Mouse (Mus musculus) liver, embryonic 14.5 days (tissue): ENCODE results near the gene Vav3. TPM values are rescaled to one million over a fixed set of nuclear protein-coding genes. Genes with fewer than 3 reads are reported as not detected.

Source experiments
- ATAC-seq: fragments of 200-750 bp; cut with Nextera tagmentation; 2 replicates; pipeline ENCODE4 v1.8.0; 2017; ENCODE audit warnings: moderate number of reproducible peaks, mild to moderate bottlenecking, moderate library complexity; ENCODE audit not compliant: insufficient read depth
- DNase-seq, 3 experiments: peaks; one replicate each; pipeline ENCODE4 v3.0.0-alpha.2; 2012 to 2013; ENCODE audit warnings: low read depth in 3 of 3, low spot score in 3 of 3
- H3K27ac ChIP-seq: fragments of 300-500 bp; sonication (generic); 2 replicates; pipeline ENCODE4 v1.5.1; 2014; ENCODE audit warnings: moderate library complexity, mild to moderate bottlenecking, control low read depth, inconsistent platforms
- H3K27me3 ChIP-seq: fragments of 300-500 bp; sonication (generic); 2 replicates; pipeline ENCODE4 v1.6.1; 2014; ENCODE audit warnings: mild to moderate bottlenecking, low read length, moderate library complexity; ENCODE audit not compliant: control insufficient read depth, insufficient read depth
- H3K36me3 ChIP-seq: fragments of 300-500 bp; sonication (generic); replicated peaks from 2 replicates; pipeline ENCODE4 v1.6.1; 2014; ENCODE audit warnings: low read depth; ENCODE audit not compliant: control insufficient read depth, insufficient read depth
- H3K4me1 ChIP-seq, 2 experiments: fragments of 200-500 bp in 1 of 2; fragments of 300-500 bp in 1 of 2; sonication (generic) in 1 of 2; replicated peaks; 2 replicates each; pipeline ENCODE4 v1.6.1; 2012 to 2014; ENCODE audit warnings: antibody characterized with exemption in 1 of 2, inconsistent platforms in 1 of 2, low read length in 1 of 2; ENCODE audit not compliant: control insufficient read depth in 2 of 2, insufficient read depth in 2 of 2
- H3K4me2 ChIP-seq: fragments of 300-500 bp; sonication (generic); 2 replicates; pipeline ENCODE4 v1.6.1; 2014; ENCODE audit warnings: low read depth, mild to moderate bottlenecking, control low read depth, moderate library complexity
- H3K4me3 ChIP-seq, 2 experiments: fragments of 200-500 bp in 1 of 2; fragments of 300-500 bp in 1 of 2; sonication (generic) in 1 of 2; 2 replicates each; pipeline ENCODE4 v1.5.1; 2012 to 2014; ENCODE audit warnings: low read depth in 2 of 2, low read length in 2 of 2, mild to moderate bottlenecking in 2 of 2, control low read depth in 1 of 2, inconsistent platforms in 1 of 2, moderate library complexity in 1 of 2; ENCODE audit not compliant: insufficient read depth in 1 of 2
- H3K9ac ChIP-seq: fragments of 300-500 bp; sonication (generic); replicated peaks from 2 replicates; pipeline ENCODE4 v1.6.1; 2014; ENCODE audit warnings: mild to moderate bottlenecking, control low read depth, moderate library complexity
- H3K9me3 ChIP-seq: fragments of 300-500 bp; sonication (generic); 2 replicates; pipeline ENCODE4 v1.6.1; 2016; ENCODE audit warnings: low read length, mixed read lengths; ENCODE audit not compliant: control insufficient read depth
- CTCF ChIP-seq: IDR thresholded peaks from 2 replicates; pipeline ENCODE4 v1.5.1; 2016; ENCODE audit warnings: antibody characterized with exemption, low read depth, control low read depth
- EP300 ChIP-seq: IDR thresholded peaks from 2 replicates; pipeline ENCODE4 v1.6.1; 2016; ENCODE audit warnings: antibody characterized with exemption, low read depth
- WGBS: fragments of 180-500 bp; shearing (Covaris S2); extraction: QIAGEN DNeasy Blood & Tissue Kit; methylation state at CpG from one replicate; pipeline ENCODE4 v1.1.7; 2014; ENCODE audit not compliant: insufficient replicate concordance; 5-methylcytosine and 5-hydroxymethylcytosine counted together
- polyA plus RNA-seq, 2 experiments: library from polyadenylated mRNA; depleted of rRNA in 1 of 2; stranded (reverse) in 1 of 2; unstranded in 1 of 2; fragments of >200 nt; fragmentation: Nextera tagmentation in 1 of 2; extraction: Ambion mirVana in 1 of 2; gene quantifications; 2 replicates each; pipeline versions ENCODE4 v1.2.1 to v1.2.3; 2012 to 2014

Gene Vav3
- polyA plus RNA-seq, 2 experiments: 1.2 to 2.8 TPM

DNA sequence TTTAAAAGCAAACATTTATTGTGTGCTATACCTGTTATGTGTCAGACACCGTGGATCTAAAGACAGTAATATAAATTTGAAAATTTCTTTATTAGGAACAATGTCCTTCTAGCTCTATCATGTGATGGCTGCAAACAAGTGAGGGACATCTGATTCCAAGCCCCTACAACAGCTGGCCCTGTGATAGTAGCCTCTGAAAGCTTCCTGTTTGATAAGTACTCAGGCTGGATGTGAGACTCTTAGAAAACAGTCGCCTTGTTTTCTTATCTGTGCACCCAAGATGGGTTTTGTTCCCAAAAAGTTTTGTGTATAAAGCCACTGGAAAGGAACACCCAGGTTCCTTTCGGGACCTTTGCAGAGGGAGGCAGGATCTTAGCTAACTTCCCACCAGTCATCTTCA is 32.0 kb upstream of the Vav3 start:
- no peak for TF ChIP-seq EP300
- TF ChIP-seq CTCF: no peak
- Histone ChIP-seq H3K4me3 (no peak overlapping the region), H3K9ac (no peak overlapping the region), H3K36me3 (no peaks in the 10 kb centered on the region), H3K4me1 (0 out of 4 replicates have a peak, but pooled peaks cover 0 to 7% of the 10 kb centered on the region in 2 experiments), H3K4me2 (no peak overlapping the region), H3K9me3 (no peaks in the 10 kb centered on the region), H3K27me3 (no peaks in the 10 kb centered on the region), H3K27ac (no peak overlapping the region)
- ATAC-seq: no peak
- 21% methylated on average over 3 of the region's 3 CpGs for WGBS
- DNase-seq: no peak

DNA sequence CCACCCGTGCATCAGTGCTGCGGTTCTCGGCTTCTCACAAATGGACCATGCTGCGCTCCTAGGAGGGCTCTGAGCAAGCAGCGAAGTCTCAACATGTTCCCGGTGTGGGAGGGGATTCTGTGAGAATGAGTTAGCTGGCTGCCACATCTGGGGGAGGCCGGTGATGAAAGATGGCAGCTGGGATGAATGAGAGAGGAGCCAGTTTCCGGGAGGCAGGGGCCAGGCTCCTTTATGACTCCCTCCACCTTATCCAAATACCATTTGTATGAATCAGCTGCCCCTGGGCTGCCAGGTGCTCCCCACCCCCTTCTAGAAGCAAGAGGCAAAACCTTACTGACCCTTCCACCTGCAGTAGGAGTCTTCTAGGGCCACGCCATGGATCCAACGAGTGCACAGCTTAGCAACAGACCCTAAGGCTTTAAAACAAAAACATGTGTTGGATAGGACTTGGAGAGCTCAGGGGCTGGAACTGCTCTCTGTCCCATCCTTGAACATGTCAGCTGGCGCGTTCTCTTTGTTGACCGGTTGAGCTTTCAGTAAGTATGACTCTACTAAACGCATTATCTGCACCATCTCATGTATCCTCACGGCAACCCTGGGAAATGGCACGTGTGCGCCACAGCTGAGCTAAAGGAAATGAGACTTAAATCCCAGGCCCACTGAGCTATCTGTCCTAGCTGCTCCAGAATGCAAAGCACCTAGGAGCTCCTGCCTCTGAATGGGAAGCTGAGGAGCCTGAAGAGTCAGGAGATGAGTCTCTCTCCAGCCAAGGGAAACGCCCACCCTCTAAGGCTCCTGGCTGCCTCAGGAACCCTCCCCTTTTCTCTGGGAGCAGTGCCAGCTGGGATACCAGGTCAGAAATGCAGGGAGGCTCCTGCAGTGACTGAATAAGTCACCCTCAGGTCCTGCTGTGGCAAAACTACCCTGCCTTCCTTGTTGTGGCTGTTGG is 30.9 kb upstream of the Vav3 start:
- no peak overlapping the region for H3K27ac ChIP-seq
- no peak overlapping the region for H3K4me2 ChIP-seq
- no peak overlapping the region for H3K9ac ChIP-seq
- no peaks in the 10 kb centered on the region for H3K36me3 ChIP-seq
- no peak for TF ChIP-seq CTCF
- TF ChIP-seq EP300: no peak
- ATAC-seq: no peak
- 71% methylated on average over 18 of the region's 18 CpGs for WGBS
- no peaks in the 10 kb centered on the region for H3K9me3 ChIP-seq
- no peak overlapping the region for H3K4me3 ChIP-seq
- H3K4me1 ChIP-seq: 0 out of 4 replicates have a peak, but pooled peaks cover 0 to 7% of the 10 kb centered on the region in 2 experiments
- no peaks in the 10 kb centered on the region for H3K27me3 ChIP-seq
- no peak for DNase-seq

DNA sequence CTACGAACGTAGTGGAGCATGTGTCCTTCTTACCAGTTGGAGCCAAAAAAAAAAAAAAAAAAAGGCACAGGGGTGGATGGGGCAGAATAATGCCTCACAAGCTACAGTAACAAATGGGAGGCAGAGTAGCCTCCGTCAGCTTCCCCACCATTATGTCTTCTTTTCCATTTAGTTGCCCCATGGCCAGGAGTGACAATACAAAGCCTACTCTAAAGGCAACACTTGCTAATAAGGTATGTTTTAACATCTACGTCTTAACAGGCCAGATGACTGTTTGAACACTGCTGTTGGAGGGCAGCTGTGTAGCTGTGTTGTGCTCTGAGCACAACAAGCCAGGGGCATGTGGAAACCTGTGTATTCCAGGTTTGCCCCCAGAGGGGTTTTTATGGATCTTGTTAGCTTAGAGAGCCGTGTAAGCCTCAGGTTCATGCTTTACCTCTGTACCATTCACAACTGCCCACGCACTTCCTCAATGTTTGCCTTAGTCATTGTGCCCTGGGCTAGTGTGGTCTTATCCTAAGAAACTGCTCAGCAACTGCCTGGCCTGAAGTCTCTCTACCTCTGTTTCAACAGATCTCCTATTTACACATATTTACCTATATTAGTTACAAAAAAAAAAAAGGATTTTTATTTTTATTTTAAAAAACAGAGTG is 29.2 kb upstream of the Vav3 start:
- no peak for DNase-seq
- WGBS: 40% methylated on average over 6 of the region's 6 CpGs
- Histone ChIP-seq H3K27me3 (no peaks in the 10 kb centered on the region), H3K4me2 (no peak overlapping the region), H3K9me3 (no peaks in the 10 kb centered on the region), H3K4me3 (no peak overlapping the region), H3K9ac (no peak overlapping the region), H3K4me1 (0 out of 4 replicates have a peak, but pooled peaks cover 0 to 7% of the 10 kb centered on the region in 2 experiments), H3K36me3 (no peaks in the 10 kb centered on the region), H3K27ac (no peak overlapping the region)
- no peak for ATAC-seq
- TF ChIP-seq CTCF: no peak
- no peak for TF ChIP-seq EP300

DNA sequence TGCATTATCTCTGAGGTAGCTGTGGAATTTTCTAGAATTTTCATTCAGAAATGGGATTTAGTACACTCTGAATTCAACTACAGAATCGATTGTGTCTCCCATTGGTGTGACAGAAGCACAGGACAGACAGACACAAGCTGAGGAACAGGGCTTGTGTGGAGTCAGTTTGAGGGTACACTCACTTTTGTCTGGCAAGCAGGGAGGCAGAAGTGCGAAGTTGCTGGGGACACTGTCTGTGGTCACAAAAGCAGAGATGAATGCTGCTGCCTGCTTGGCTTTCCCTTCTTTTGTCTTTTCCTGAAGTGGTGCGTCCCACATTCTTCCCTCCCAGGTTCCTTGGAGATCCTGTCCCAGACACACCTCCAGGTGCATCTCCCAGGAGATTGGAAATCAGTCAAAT is 28.6 kb upstream of the Vav3 start:
- Histone ChIP-seq H3K4me2 (no peak overlapping the region), H3K27me3 (no peaks in the 10 kb centered on the region), H3K9ac (no peak overlapping the region), H3K27ac (no peak overlapping the region), H3K9me3 (no peaks in the 10 kb centered on the region), H3K4me1 (0 out of 4 replicates have a peak, but pooled peaks cover 0 to 7% of the 10 kb centered on the region in 2 experiments), H3K36me3 (no peaks in the 10 kb centered on the region), H3K4me3 (no peak overlapping the region)
- no peak for ATAC-seq
- no peak for DNase-seq
- 55% methylated on average over 3 of the region's 3 CpGs for WGBS
- TF ChIP-seq CTCF (no peak), EP300 (no peak)

DNA sequence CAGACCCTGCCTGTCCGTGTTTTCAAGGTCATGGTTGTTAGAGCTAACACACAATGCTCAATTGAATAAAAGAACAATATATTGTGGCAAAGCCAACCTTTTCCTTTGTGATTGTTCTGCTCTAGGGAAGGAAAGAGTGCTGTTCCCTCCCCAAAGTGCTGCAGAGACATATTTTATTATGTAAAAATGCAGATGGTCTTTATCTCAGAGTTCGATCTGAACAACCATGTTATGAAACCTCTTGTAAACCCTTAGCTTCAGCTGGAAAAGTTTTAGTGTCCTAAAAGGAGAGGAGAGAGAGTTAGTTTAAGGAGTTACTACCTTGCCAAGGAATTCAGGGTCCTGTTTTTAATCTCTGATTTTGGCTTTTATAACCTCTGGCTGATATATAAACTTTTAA is 27.0 kb upstream of the Vav3 start:
- Histone ChIP-seq H3K27ac (no peak overlapping the region), H3K4me3 (no peak overlapping the region), H3K36me3 (no peaks in the 10 kb centered on the region), H3K27me3 (no peaks in the 10 kb centered on the region), H3K9me3 (no peaks in the 10 kb centered on the region), H3K9ac (no peak overlapping the region), H3K4me1 (0 out of 4 replicates have a peak, but pooled peaks cover 0 to 6% of the 10 kb centered on the region in 2 experiments), H3K4me2 (no peak overlapping the region)
- ATAC-seq (no peak), DNase-seq (no peak)
- 54% methylated on average over 2 of the region's 2 CpGs for WGBS
- TF ChIP-seq EP300 (no peak), CTCF (no peak)
